ENCODE assay signal across 12 mouse cellular contexts in the genomic region with DNA sequence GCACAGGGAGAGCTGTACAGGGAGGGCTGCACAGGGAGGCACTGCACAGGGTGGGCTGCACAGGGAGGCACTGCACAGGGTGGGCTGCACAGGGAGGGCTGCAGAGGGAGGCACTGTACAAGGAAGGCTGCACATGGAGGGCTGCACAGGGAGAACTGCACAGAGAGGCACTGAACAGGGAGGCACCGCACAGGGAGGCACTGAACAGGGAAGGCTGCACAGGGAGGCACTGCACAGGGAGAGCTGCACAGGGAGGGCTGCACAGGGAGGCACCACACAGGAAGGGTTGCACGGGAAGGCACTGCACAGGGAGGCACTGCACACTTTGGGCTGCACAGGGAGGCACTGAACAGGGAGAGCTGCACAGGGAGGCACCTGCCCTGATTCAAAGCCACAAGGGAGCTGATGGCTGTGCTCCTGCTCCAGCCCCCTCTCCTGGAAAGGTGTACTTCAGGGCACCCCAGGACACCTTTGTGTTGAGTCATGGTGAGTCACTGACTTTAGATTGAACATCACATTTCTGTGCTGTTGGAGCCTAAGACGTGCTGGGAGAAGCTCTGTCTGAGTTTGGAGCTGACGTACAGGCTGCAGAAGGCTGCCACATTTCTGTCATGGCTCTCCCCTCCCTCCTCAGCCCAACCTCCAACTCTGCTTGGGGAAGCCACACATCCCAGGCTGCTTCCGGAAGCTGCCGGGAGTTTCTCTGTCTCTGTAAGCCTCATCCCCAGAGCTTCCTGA.
DNase-seq lines count a peak whose midpoint lies in the region; ATAC-seq and TF ChIP-seq lines count a peak whose summit lies in the region.
"Had no signal": no experiment of that assay in that cellular context is flagged by ENCODE, and none has a peak within 500 bp of the region (broad histone marks: within the 10 kb centered on the region; RNA-seq: fewer than 3 reads in every experiment).

No protein-coding gene starts in this region.

- WGBS in kidney, postnatal 0 days: 48% methylated on average over 6 of the region's 6 CpGs
- 54% methylated on average over 6 of the region's 6 CpGs for WGBS in embryonic facial prominence, embryonic 10.5 days
- WGBS in limb, embryonic 15.5 days: 28% methylated on average over 6 of the region's 6 CpGs
- 48% methylated on average over 6 of the region's 6 CpGs for WGBS in heart, embryonic 10.5 days

- TF ChIP-seq CTCF in kidney, postnatal 0 days (IDR thresholded peaks at IDR 0.05; ENCODE audit: low read depth): no peak

- H3K4me3 ChIP-seq in kidney, postnatal 0 days (replicated peaks; ENCODE audit: low read depth, low read length): no peak overlapping the region
- no peak overlapping the region for H3K4me3 ChIP-seq in embryonic facial prominence, embryonic 10.5 days
- no peak overlapping the region for H3K4me3 ChIP-seq in limb, embryonic 15.5 days
- no peak overlapping the region for H3K4me3 ChIP-seq in heart, embryonic 10.5 days
- H3K4me3 ChIP-seq: hindbrain, embryonic 12.5 days; liver, embryonic 15.5 days had no signal

- H3K4me1 ChIP-seq in kidney, postnatal 0 days (replicated peaks; ENCODE audit: insufficient read depth, low read length): no peaks in the 10 kb centered on the region
- peaks cover 22% of the 10 kb centered on the region for H3K4me1 ChIP-seq in embryonic facial prominence, embryonic 10.5 days
- H3K4me1 ChIP-seq in limb, embryonic 15.5 days: peaks cover 27% of the 10 kb centered on the region
- peaks cover 18% of the 10 kb centered on the region for H3K4me1 ChIP-seq in heart, embryonic 10.5 days
- H3K4me1 ChIP-seq: liver, embryonic 15.5 days had no signal

- H3K9ac ChIP-seq in kidney, postnatal 0 days (ENCODE audit: low read depth, low read length): no peak overlapping the region
- H3K9ac ChIP-seq in limb, embryonic 15.5 days: no peak overlapping the region
- H3K9ac ChIP-seq: hindbrain, embryonic 12.5 days; liver, embryonic 15.5 days had no signal

- H3K4me2 ChIP-seq in kidney, postnatal 0 days (ENCODE audit: low read length): no peak overlapping the region
- no peak overlapping the region for H3K4me2 ChIP-seq in limb, embryonic 15.5 days
- H3K4me2 ChIP-seq: hindbrain, embryonic 12.5 days; liver, embryonic 15.5 days had no signal

- peak; percentile 57 for DNase-seq in kidney, postnatal 0 days (ENCODE audit: low spot score)
- DNase-seq in kidney, adult 11 months: no peak
- no peak for DNase-seq in embryonic facial prominence, embryonic 10.5 days (ENCODE audit: low spot score)
- peak; percentile 45 to 66 for DNase-seq in frontal cortex, adult 2 months (ENCODE audit: extremely low spot score in 1 of 2, low spot score in 1 of 2)
- no peak for DNase-seq in spleen, postnatal 4 days (ENCODE audit: low spot score in 2 of 2)
- no peak for DNase-seq in c-Kit-positive CD71-positive TER-119-positive erythroid progenitor cells, embryonic 14.5 days (ENCODE audit: low spot score)
- DNase-seq in heart, embryonic 10.5 days (ENCODE audit: low spot score): no peak
- DNase-seq: thymus, adult 18-20 months had no signal

- no peaks in the 10 kb centered on the region for H3K27me3 ChIP-seq in kidney, postnatal 0 days (ENCODE audit: insufficient read depth, low read length)
- no peaks in the 10 kb centered on the region; the same call in 1 of the 2 replicates for H3K27me3 ChIP-seq in embryonic facial prominence, embryonic 10.5 days (replicated peaks; ENCODE audit: low read depth, poor library complexity, severe bottlenecking)
- no peaks in the 10 kb centered on the region for H3K27me3 ChIP-seq in limb, embryonic 15.5 days
- peaks cover 10% of the 10 kb centered on the region; the same call in 1 of the 2 replicates for H3K27me3 ChIP-seq in heart, embryonic 10.5 days (ENCODE audit: insufficient read depth, poor library complexity, severe bottlenecking)
- H3K27me3 ChIP-seq: hindbrain, embryonic 12.5 days; liver, embryonic 15.5 days had no signal

- no peaks in the 10 kb centered on the region for H3K36me3 ChIP-seq in kidney, postnatal 0 days (ENCODE audit: insufficient read depth, low read length)
- no peaks in the 10 kb centered on the region for H3K36me3 ChIP-seq in embryonic facial prominence, embryonic 10.5 days (replicated peaks)
- no peaks in the 10 kb centered on the region for H3K36me3 ChIP-seq in limb, embryonic 15.5 days
- H3K36me3 ChIP-seq in heart, embryonic 10.5 days: 0 out of 2 replicates have a peak, but pooled peaks cover 10% of the 10 kb centered on the region
- H3K36me3 ChIP-seq: hindbrain, embryonic 12.5 days; liver, embryonic 15.5 days had no signal

- ATAC-seq in kidney, postnatal 0 days (replicated peaks; ENCODE audit: low FRiP score, low read depth): no peak
- ATAC-seq in limb, embryonic 15.5 days (ENCODE audit: insufficient number of reproducible peaks, low FRiP score, low TSS enrichment, low read depth): no peak; the same call in 1 of the 2 replicates

- H3K9me3 ChIP-seq in kidney, postnatal 0 days (replicated peaks; ENCODE audit: low read length): no peaks in the 10 kb centered on the region
- H3K9me3 ChIP-seq in embryonic facial prominence, embryonic 10.5 days: peaks cover 6% of the 10 kb centered on the region; the same call in 1 of the 2 replicates
- no peaks in the 10 kb centered on the region for H3K9me3 ChIP-seq in limb, embryonic 15.5 days
- H3K9me3 ChIP-seq in heart, embryonic 10.5 days: no peaks in the 10 kb centered on the region
- H3K9me3 ChIP-seq: G1E; hindbrain, embryonic 12.5 days; liver, embryonic 15.5 days had no signal

- H3K27ac ChIP-seq in kidney, postnatal 0 days: no peak overlapping the region
- peak overlapping the region; percentile 20; the same call in 1 of the 2 replicates for H3K27ac ChIP-seq in embryonic facial prominence, embryonic 10.5 days (replicated peaks)
- peak overlapping the region; percentile 6 for H3K27ac ChIP-seq in limb, embryonic 15.5 days
- H3K27ac ChIP-seq in heart, embryonic 10.5 days: no peak overlapping the region
- H3K27ac ChIP-seq: hindbrain, embryonic 12.5 days; liver, embryonic 15.5 days had no signal

Comparison
In these comparisons a context has a peak if more than half of its experiments do, and no peak if none do; other contexts are left out.
1. DNase-seq: peak in kidney, postnatal 0 days (single experiment) and frontal cortex, adult 2 months (2 of 2); none in kidney, adult 11 months (single experiment), embryonic facial prominence, embryonic 10.5 days (single experiment), spleen, postnatal 4 days (0 of 2), c-Kit-positive CD71-positive TER-119-positive erythroid progenitor cells, embryonic 14.5 days (single experiment) and heart, embryonic 10.5 days (single experiment).
2. H3K27ac ChIP-seq: peak in embryonic facial prominence, embryonic 10.5 days (single experiment) and limb, embryonic 15.5 days (single experiment); none in kidney, postnatal 0 days (single experiment) and heart, embryonic 10.5 days (single experiment).